Mouse (Mus musculus): ENCODE data around the gene Syngr2.

DNA sequence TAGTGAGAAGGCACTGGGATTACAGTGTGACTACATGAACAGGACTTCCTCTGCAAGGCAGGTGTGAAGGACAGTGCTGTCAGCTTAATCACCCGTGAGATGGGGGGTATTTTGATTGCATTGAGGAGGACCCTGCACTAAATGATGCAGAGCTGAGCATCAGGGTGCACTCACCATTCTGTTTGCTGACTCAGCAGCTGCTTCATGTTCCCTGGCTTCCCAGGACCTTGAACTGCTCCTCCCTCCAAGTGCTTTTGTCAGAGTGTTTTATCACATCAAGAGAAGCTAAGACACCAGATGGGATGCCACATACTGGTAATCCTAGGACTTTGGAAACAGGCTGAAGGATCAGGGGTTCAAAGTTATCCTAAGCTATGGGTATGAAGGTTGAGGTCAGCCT lies 46.5 kb downstream of the Syngr2 start:
- TF ChIP-seq CTCF (IDR thresholded peaks at IDR 0.05; ENCODE audit: borderline replicate concordance, extremely low read depth, insufficient read depth, insufficient read length) (no peak), POLR2A (IDR thresholded peaks at IDR 0.05; ENCODE audit: borderline replicate concordance, extremely low read depth, insufficient read depth, insufficient read length, poor library complexity, severe bottlenecking) (no peak)

All from brain, embryonic 14.5 days (tissue).